Mouse (Mus musculus): Measurements from ENCODE around the gene Cxcr5. TPM values are rescaled to one million over a fixed set of nuclear protein-coding genes. Genes with fewer than 3 reads are reported as not detected.

Cxcr5 gene
- polyA plus RNA-seq, 1 experiment from 2014 or later = not detected

- Histone ChIP-seq H3K36me3 (ENCODE audit: control insufficient read depth, insufficient read depth, low read length) (no peaks in the 10 kb centered on the region), H3K4me2 (replicated peaks; ENCODE audit: low read depth, low read length) (no peak overlapping the region), H3K27ac (ENCODE audit: low read depth, low read length) (no peak overlapping the region), H3K27me3 (ENCODE audit: control insufficient read depth, insufficient read depth, low read length) (no peaks in the 10 kb centered on the region), H3K4me3 (ENCODE audit: low read length) (no peak overlapping the region), H3K9ac (ENCODE audit: low read depth, low read length) (no peak overlapping the region), H3K4me1 (ENCODE audit: control insufficient read depth, insufficient read depth, low read length) (no peaks in the 10 kb centered on the region), H3K9me3 (ENCODE audit: control insufficient read depth, low read length) (no peaks in the 10 kb centered on the region)
- no peak for ATAC-seq (ENCODE audit: low FRiP score, low TSS enrichment)
- 73% methylated on average over 7 of the region's 7 CpGs for WGBS
Observed at GRCm38 (mm10) chr9:44591595-44592188, 30.0 kb upstream of the Cxcr5 start.

GRCm38 (mm10) chr9:44590969-44591368, 29.3 kb upstream of the Cxcr5 start:
- WGBS = 28% methylated on average over 2 of the region's 2 CpGs
- H3K4me2 ChIP-seq (replicated peaks; ENCODE audit: low read depth, low read length) = no peak overlapping the region

GRCm38 (mm10) chr9:44589095-44589494, 27.4 kb upstream of the Cxcr5 start:
- Histone ChIP-seq H3K9me3 (ENCODE audit: control insufficient read depth, low read length) (no peaks in the 10 kb centered on the region), H3K27me3 (ENCODE audit: control insufficient read depth, insufficient read depth, low read length) (no peaks in the 10 kb centered on the region), H3K9ac (ENCODE audit: low read depth, low read length) (no peak overlapping the region), H3K4me2 (replicated peaks; ENCODE audit: low read depth, low read length) (no peak overlapping the region), H3K4me3 (ENCODE audit: low read length) (no peak overlapping the region), H3K27ac (ENCODE audit: low read depth, low read length) (no peak overlapping the region), H3K36me3 (ENCODE audit: control insufficient read depth, insufficient read depth, low read length) (no peaks in the 10 kb centered on the region), H3K4me1 (ENCODE audit: control insufficient read depth, insufficient read depth, low read length) (no peaks in the 10 kb centered on the region)
- ATAC-seq (ENCODE audit: low FRiP score, low TSS enrichment) = no peak

More at GRCm38 (mm10) chr9:44590969-44591368, 29.3 kb upstream of the Cxcr5 start:
- Histone ChIP-seq H3K4me3 (ENCODE audit: low read length) (no peak overlapping the region), H3K9me3 (ENCODE audit: control insufficient read depth, low read length) (no peaks in the 10 kb centered on the region), H3K4me1 (ENCODE audit: control insufficient read depth, insufficient read depth, low read length) (no peaks in the 10 kb centered on the region), H3K9ac (ENCODE audit: low read depth, low read length) (no peak overlapping the region), H3K27me3 (ENCODE audit: control insufficient read depth, insufficient read depth, low read length) (no peaks in the 10 kb centered on the region), H3K36me3 (ENCODE audit: control insufficient read depth, insufficient read depth, low read length) (no peaks in the 10 kb centered on the region), H3K27ac (ENCODE audit: low read depth, low read length) (no peak overlapping the region)
- ATAC-seq (ENCODE audit: low FRiP score, low TSS enrichment) = no peak

DNA sequence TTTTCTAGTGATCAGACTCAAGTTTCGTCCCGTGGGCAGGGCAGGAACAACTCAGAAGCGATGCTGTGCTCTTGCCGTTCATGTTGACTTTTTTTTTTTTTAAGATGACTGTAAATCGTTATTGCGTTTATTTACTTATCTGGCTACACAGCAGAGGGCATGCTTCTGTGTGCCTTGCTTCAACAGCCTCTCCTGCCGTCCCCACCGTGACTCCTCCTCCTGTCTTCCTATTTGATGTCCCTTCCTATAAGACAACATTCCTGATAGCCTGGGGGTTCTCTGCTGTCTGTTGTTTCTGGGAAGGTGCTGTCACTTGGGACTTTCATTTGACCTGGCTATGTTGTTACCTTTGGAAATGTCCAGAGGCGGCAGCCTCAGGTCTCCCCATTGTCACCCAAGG, 26.9 kb upstream of the Cxcr5 start:
- Histone ChIP-seq H3K9ac (ENCODE audit: low read depth, low read length) (no peak overlapping the region), H3K27ac (ENCODE audit: low read depth, low read length) (no peak overlapping the region), H3K36me3 (ENCODE audit: control insufficient read depth, insufficient read depth, low read length) (no peaks in the 10 kb centered on the region), H3K4me3 (ENCODE audit: low read length) (no peak overlapping the region), H3K9me3 (ENCODE audit: control insufficient read depth, low read length) (no peaks in the 10 kb centered on the region), H3K4me2 (replicated peaks; ENCODE audit: low read depth, low read length) (no peak overlapping the region), H3K4me1 (ENCODE audit: control insufficient read depth, insufficient read depth, low read length) (no peaks in the 10 kb centered on the region), H3K27me3 (ENCODE audit: control insufficient read depth, insufficient read depth, low read length) (no peaks in the 10 kb centered on the region)
- WGBS = 32% methylated on average over 9 of the region's 9 CpGs
- no peak for ATAC-seq (ENCODE audit: low FRiP score, low TSS enrichment)

DNA sequence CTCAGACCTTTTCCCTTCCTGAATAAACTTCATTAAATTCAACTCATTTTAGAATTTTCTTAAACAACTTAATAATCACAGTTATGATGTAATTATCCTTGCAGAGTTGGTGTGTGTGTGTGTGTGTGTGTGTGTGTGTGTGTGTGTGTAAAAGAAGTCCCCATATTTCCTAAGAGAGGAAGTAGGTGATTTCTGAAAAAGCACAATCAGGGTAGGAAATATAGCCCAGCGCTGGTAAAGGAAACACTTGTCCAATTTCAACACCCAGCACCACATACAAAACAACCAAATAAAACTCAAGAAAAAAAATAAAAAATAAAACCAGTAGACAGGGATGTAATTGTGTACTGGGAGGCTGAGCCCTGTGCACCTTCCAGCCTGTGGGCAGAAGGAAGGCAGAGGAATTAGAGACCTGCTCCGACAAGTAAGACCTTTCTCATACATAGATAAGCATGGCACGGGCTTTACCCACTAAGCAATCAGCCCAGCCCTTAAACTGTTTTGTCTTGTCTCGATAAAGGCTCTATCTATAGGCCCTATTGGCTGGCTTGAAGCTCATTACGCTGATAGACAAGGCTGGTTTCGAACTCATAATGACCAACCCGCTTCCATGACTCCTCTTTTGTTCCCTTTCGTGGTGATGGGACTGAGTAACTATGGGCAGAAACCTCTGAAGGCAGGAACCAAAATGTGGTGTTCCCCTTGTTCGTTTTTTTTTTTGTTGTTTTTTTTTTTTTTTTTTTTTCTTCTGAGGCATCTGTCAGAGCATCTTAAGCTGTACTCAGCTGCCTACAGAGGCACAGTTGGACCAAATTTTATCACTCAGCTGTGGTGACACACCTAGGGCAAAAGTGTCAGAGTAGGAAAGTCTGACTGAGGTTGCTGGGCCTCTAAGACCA, 25.8 kb upstream of the Cxcr5 start:
- Histone ChIP-seq H3K4me1 (ENCODE audit: control insufficient read depth, insufficient read depth, low read length) (no peaks in the 10 kb centered on the region), H3K4me2 (replicated peaks; ENCODE audit: low read depth, low read length) (no peak overlapping the region), H3K27me3 (ENCODE audit: control insufficient read depth, insufficient read depth, low read length) (no peaks in the 10 kb centered on the region), H3K36me3 (ENCODE audit: control insufficient read depth, insufficient read depth, low read length) (no peaks in the 10 kb centered on the region), H3K4me3 (ENCODE audit: low read length) (no peak overlapping the region), H3K9ac (ENCODE audit: low read depth, low read length) (no peak overlapping the region), H3K27ac (ENCODE audit: low read depth, low read length) (no peak overlapping the region), H3K9me3 (ENCODE audit: control insufficient read depth, low read length) (no peaks in the 10 kb centered on the region)
- ATAC-seq (ENCODE audit: low FRiP score, low TSS enrichment) = no peak
- WGBS = 91% methylated on average over 9 of the region's 9 CpGs

- Histone ChIP-seq H3K27me3 (ENCODE audit: control insufficient read depth, insufficient read depth, low read length) (no peaks in the 10 kb centered on the region), H3K4me2 (replicated peaks; ENCODE audit: low read depth, low read length) (no peak overlapping the region), H3K4me1 (ENCODE audit: control insufficient read depth, insufficient read depth, low read length) (no peaks in the 10 kb centered on the region), H3K9me3 (ENCODE audit: control insufficient read depth, low read length) (no peaks in the 10 kb centered on the region), H3K9ac (ENCODE audit: low read depth, low read length) (no peak overlapping the region), H3K4me3 (ENCODE audit: low read length) (no peak overlapping the region), H3K36me3 (ENCODE audit: control insufficient read depth, insufficient read depth, low read length) (no peaks in the 10 kb centered on the region), H3K27ac (ENCODE audit: low read depth, low read length) (no peak overlapping the region)
- ATAC-seq (ENCODE audit: low FRiP score, low TSS enrichment) = no peak
- 68% methylated on average over 8 of the region's 8 CpGs for WGBS
Observed at GRCm38 (mm10) chr9:44586640-44587261, 25.1 kb upstream of the Cxcr5 start.

GRCm38 (mm10) chr9:44582390-44582789, 20.7 kb upstream of the Cxcr5 start:
- ATAC-seq (ENCODE audit: low FRiP score, low TSS enrichment) = no peak
- H3K27me3 ChIP-seq (ENCODE audit: control insufficient read depth, insufficient read depth, low read length) = no peaks in the 10 kb centered on the region
- no peak overlapping the region for H3K4me3 ChIP-seq (ENCODE audit: low read length)
- WGBS = 81% methylated on average over 16 of the region's 16 CpGs
- no peaks in the 10 kb centered on the region for H3K36me3 ChIP-seq (ENCODE audit: control insufficient read depth, insufficient read depth, low read length)
- no peaks in the 10 kb centered on the region for H3K9me3 ChIP-seq (ENCODE audit: control insufficient read depth, low read length)
- no peak overlapping the region for H3K9ac ChIP-seq (ENCODE audit: low read depth, low read length)
- H3K4me1 ChIP-seq (ENCODE audit: control insufficient read depth, insufficient read depth, low read length) = 0 out of 2 replicates have a peak, but pooled peaks cover 3% of the 10 kb centered on the region
- H3K4me2 ChIP-seq (replicated peaks; ENCODE audit: low read depth, low read length) = no peak overlapping the region
- no peak overlapping the region for H3K27ac ChIP-seq (ENCODE audit: low read depth, low read length)

- no peaks in the 10 kb centered on the region for H3K9me3 ChIP-seq (ENCODE audit: control insufficient read depth, low read length)
- no peak overlapping the region for H3K4me3 ChIP-seq (ENCODE audit: low read length)
- H3K4me1 ChIP-seq (ENCODE audit: control insufficient read depth, insufficient read depth, low read length) = 0 out of 2 replicates have a peak, but pooled peaks cover 3% of the 10 kb centered on the region
- no peak for ATAC-seq (ENCODE audit: low FRiP score, low TSS enrichment)
- H3K4me2 ChIP-seq (replicated peaks; ENCODE audit: low read depth, low read length) = no peak overlapping the region
- WGBS = 8% methylated on average over 3 of the region's 3 CpGs
- H3K36me3 ChIP-seq (ENCODE audit: control insufficient read depth, insufficient read depth, low read length) = no peaks in the 10 kb centered on the region
- no peak overlapping the region for H3K9ac ChIP-seq (ENCODE audit: low read depth, low read length)
- no peak overlapping the region for H3K27ac ChIP-seq (ENCODE audit: low read depth, low read length)
- H3K27me3 ChIP-seq (ENCODE audit: control insufficient read depth, insufficient read depth, low read length) = no peaks in the 10 kb centered on the region
Observed at GRCm38 (mm10) chr9:44581423-44581822, 19.7 kb upstream of the Cxcr5 start.

DNA sequence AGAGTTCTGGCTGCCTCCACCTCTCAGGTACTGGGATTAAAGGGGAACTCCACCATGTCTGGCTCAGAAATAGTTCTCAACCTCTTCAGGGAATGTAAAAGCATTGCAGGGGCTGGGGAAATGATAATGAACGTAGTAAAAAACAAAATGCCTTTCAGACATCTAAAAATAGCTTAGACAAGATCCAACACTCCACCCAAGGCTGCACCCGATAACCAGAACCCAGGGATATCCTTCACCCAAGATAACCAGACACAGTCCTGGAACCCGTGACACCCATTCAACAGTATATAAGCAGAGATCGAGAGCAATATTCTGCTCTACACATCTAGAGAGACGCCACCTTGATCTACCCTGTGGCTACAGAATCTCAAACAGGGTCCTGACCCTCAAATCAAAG, 18.4 kb upstream of the Cxcr5 start:
- no peaks in the 10 kb centered on the region for H3K27me3 ChIP-seq (ENCODE audit: control insufficient read depth, insufficient read depth, low read length)
- ATAC-seq (ENCODE audit: low FRiP score, low TSS enrichment) = no peak
- WGBS = 87% methylated on average over 5 of the region's 5 CpGs
- H3K9me3 ChIP-seq (ENCODE audit: control insufficient read depth, low read length) = no peaks in the 10 kb centered on the region
- H3K4me2 ChIP-seq (replicated peaks; ENCODE audit: low read depth, low read length) = no peak overlapping the region
- no peak overlapping the region for H3K9ac ChIP-seq (ENCODE audit: low read depth, low read length)
- no peaks in the 10 kb centered on the region for H3K36me3 ChIP-seq (ENCODE audit: control insufficient read depth, insufficient read depth, low read length)
- 0 out of 2 replicates have a peak, but pooled peaks cover 3% of the 10 kb centered on the region for H3K4me1 ChIP-seq (ENCODE audit: control insufficient read depth, insufficient read depth, low read length)
- H3K4me3 ChIP-seq (ENCODE audit: low read length) = no peak overlapping the region
- H3K27ac ChIP-seq (ENCODE audit: low read depth, low read length) = no peak overlapping the region

All from kidney, embryonic 14.5 days (tissue).